Mouse (Mus musculus) heart, adult 9 months (tissue): Measurements from ENCODE around the gene Fyttd1.
"Not testable (repeated sequence)": the region's sequence is repeated elsewhere in the genome, so short reads cannot be mapped to it uniquely, and the experiment has no call there.

Experiments
- DNase-seq, 2 experiments: peaks; one replicate each; pipeline ENCODE4 v3.0.0; 2022; ENCODE audit warnings: low spot score in 2 of 2

Gene Fyttd1

GRCm38 (mm10) chr16:32878972-32879926 is 1.9 kb downstream of the Fyttd1 start:
- no peak for DNase-seq

- DNase-seq: no peak
Measured at GRCm38 (mm10) chr16:32881538-32881937, 4.2 kb downstream of the Fyttd1 start.

GRCm38 (mm10) chr16:32887996-32888395 is 10.7 kb downstream of the Fyttd1 start:
- no peak for DNase-seq

GRCm38 (mm10) chr16:32889881-32890280 is 12.6 kb downstream of the Fyttd1 start:
- no peak for DNase-seq

- DNase-seq: no peak
Measured at GRCm38 (mm10) chr16:32896126-32896525, 18.8 kb downstream of the Fyttd1 start.

- DNase-seq: no peak
Measured at GRCm38 (mm10) chr16:32901360-32902050, 24.2 kb downstream of the Fyttd1 start.

GRCm38 (mm10) chr16:32902051-32902428 is 24.7 kb downstream of the Fyttd1 start:
- no peak for DNase-seq

GRCm38 (mm10) chr16:32906186-32906585 is 28.9 kb downstream of the Fyttd1 start:
- no peak for DNase-seq

- no peak for DNase-seq
Measured at GRCm38 (mm10) chr16:32906727-32907126, 29.4 kb downstream of the Fyttd1 start.

- no peak for DNase-seq
Measured at GRCm38 (mm10) chr16:32913212-32913611, 35.9 kb downstream of the Fyttd1 start.

GRCm38 (mm10) chr16:32913937-32914881 is 36.9 kb downstream of the Fyttd1 start, which contains the start of gene Lrch3:
TSS of gene Lrch3 (plus strand) at chr16:32914100.
- DNase-seq: peak; percentile 94

- no peak for DNase-seq
Measured at GRCm38 (mm10) chr16:32915292-32916068, 38.2 kb downstream of the Fyttd1 start.

- DNase-seq: not testable (repeated sequence)
Measured at GRCm38 (mm10) chr16:32926629-32927028, 49.3 kb downstream of the Fyttd1 start.

- DNase-seq: no peak
Measured at GRCm38 (mm10) chr16:32927044-32927443, 49.7 kb downstream of the Fyttd1 start.

GRCm38 (mm10) chr16:32929918-32930317 is 52.6 kb downstream of the Fyttd1 start:
- no peak for DNase-seq

- no peak for DNase-seq
Measured at GRCm38 (mm10) chr16:32934470-32934869, 57.2 kb downstream of the Fyttd1 start.

GRCm38 (mm10) chr16:32935088-32935487 is 57.8 kb downstream of the Fyttd1 start:
- no peak for DNase-seq

- DNase-seq: no peak
Measured at GRCm38 (mm10) chr16:32937358-32937757, 60.1 kb downstream of the Fyttd1 start.

- not testable (repeated sequence) for DNase-seq
Measured at GRCm38 (mm10) chr16:32939301-32939700, 62.0 kb downstream of the Fyttd1 start.

GRCm38 (mm10) chr16:32939716-32940115 is 62.4 kb downstream of the Fyttd1 start:
- DNase-seq: peak in 1 of 2 experiments; percentile 13

GRCm38 (mm10) chr16:32941226-32941625 is 63.9 kb downstream of the Fyttd1 start:
- DNase-seq: not testable (repeated sequence)
